Mouse (Mus musculus): Measurements from ENCODE around the gene Rfx2.

DNA sequence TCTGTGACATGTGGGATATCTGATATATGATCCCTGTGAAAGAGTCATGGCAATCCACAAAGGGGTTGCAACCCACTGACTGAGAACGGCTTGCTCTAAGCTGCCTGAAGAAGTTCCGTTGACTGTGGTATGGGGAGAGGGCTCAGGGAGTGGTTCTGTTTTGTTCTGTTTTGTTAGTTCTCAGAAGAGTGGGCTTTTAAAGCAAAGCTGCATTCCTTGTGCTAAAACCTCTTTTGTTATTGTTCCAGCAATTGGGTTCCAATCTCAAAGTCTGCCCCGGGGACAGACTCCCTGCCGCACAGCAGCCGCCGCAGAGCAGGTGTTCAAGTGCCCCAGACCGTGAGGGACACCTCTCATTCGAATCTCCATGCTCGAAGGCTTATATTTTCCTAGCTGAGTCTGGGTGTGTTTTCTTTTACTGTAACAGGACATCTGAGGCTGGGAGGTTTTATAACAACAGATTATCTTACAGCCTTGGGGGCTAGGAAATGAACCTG, 38.7 kb upstream of the Rfx2 start:
- TF ChIP-seq CTCF (conservative IDR thresholded peaks at IDR 0.05; ENCODE audit: low read length) (no peak), POU5F1 (IDR thresholded peaks at IDR 0.05; ENCODE audit: borderline replicate concordance, low read length) (no peak)
